Mouse (Mus musculus): ENCODE measurements at regions not wholly inside any gene's neighbourhood (a gene's known extent, or its start where the extent isn't known, plus 50 kb on each side); places are given as distances from the start of the nearest gene placed in this dataset.

DNA sequence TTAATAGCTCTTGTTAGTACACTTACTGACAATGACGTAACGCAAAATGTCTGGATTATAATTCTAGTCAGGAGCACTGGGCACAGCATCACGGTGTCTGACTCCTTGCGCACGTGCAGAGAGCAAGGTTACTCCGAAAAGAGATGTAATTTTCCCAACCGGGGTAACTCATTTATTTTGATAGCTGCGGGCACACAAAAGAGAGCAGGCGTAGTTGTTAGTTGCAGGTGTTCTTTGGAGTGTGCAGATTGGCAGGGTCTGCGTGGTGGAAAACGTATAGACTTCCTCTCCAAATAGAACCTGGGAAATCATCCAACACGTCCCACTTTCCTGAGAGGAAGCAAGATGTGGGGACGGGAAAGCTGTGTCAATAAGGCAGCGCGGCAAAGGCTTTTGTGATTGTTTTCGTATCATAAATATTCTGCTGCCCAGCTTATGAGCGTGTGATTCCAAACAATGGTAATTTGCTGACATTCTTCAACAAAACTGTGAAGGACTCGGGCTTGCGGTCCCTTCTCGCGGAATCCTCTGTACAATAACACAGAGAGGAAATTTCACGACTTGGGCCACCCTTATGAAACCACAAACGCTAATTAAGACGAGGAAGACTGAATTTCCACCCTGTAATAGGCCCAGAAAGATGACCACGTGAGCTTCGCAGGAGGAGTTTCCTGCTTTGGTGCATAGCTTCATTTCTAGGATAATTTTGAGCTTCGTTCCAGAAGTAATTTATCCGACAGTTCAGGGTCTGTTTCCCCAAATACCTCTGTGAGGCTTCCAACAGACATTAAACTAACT lies 163.3 kb downstream of the Plk2 start:
- Histone ChIP-seq H3K27ac (ENCODE audit: low read length) (peak overlapping the region; percentile 68), H3K4me1 (ENCODE audit: insufficient read depth, low read length) (peaks cover 9% of the 10 kb centered on the region; the same call in 1 of the 2 replicates), H3K27me3 (ENCODE audit: insufficient read depth, low read length) (no peaks in the 10 kb centered on the region), H3K4me3 (ENCODE audit: low read length) (peak overlapping the region; percentile 20), H3K9ac (replicated peaks; ENCODE audit: low read length) (no peak overlapping the region), H3K36me3 (ENCODE audit: insufficient read depth, low read length) (no peaks in the 10 kb centered on the region), H3K9me3 (ENCODE audit: low read length) (no peaks in the 10 kb centered on the region), H3K4me2 (replicated peaks; ENCODE audit: low read depth, low read length) (peak overlapping the region; percentile 54)
- ATAC-seq (ENCODE audit: low FRiP score, low TSS enrichment) = peak; percentile 67
- WGBS = 26% methylated on average over 28 of the region's 28 CpGs

DNA sequence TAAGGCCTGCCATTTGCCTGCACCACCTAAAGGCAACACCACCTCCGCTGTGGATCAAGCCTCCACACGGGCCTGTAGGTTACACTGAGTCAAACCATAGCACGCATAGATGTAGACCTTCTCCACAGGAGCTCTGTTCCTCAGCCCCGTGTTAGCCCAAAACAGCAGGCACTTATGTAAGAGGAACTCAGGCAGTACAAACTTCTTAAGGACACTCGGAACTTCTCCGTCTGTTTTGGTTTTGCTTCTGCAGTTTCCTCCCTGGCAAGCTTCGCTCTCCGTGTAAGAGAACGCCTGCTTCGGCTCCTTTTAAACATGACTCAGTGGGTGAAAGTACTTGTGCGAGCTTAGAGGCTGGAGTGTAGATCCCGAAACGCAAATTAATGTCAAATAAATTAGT lies 165.7 kb downstream of the Plk2 start:
- Histone ChIP-seq H3K4me3 (ENCODE audit: low read length) (no peak overlapping the region), H3K9me3 (ENCODE audit: low read length) (no peaks in the 10 kb centered on the region), H3K36me3 (ENCODE audit: insufficient read depth, low read length) (no peaks in the 10 kb centered on the region), H3K27me3 (ENCODE audit: insufficient read depth, low read length) (no peaks in the 10 kb centered on the region), H3K4me2 (replicated peaks; ENCODE audit: low read depth, low read length) (no peak overlapping the region), H3K4me1 (ENCODE audit: insufficient read depth, low read length) (peaks cover 9% of the 10 kb centered on the region; the same call in 1 of the 2 replicates), H3K27ac (ENCODE audit: low read length) (no peak overlapping the region), H3K9ac (replicated peaks; ENCODE audit: low read length) (no peak overlapping the region)
- 90% methylated on average over 13 of the region's 13 CpGs for WGBS
- no peak for ATAC-seq (ENCODE audit: low FRiP score, low TSS enrichment)

- no peak overlapping the region for H3K9ac ChIP-seq (replicated peaks; ENCODE audit: low read length)
- no peak overlapping the region for H3K4me2 ChIP-seq (replicated peaks; ENCODE audit: low read depth, low read length)
- peak overlapping the region; percentile 2; the same call in 1 of the 2 replicates for H3K27ac ChIP-seq (ENCODE audit: low read length)
- H3K9me3 ChIP-seq (ENCODE audit: low read length) = no peaks in the 10 kb centered on the region
- no peak for ATAC-seq (ENCODE audit: low FRiP score, low TSS enrichment)
- H3K36me3 ChIP-seq (ENCODE audit: insufficient read depth, low read length) = no peaks in the 10 kb centered on the region
- no peaks in the 10 kb centered on the region for H3K27me3 ChIP-seq (ENCODE audit: insufficient read depth, low read length)
- no peak overlapping the region for H3K4me3 ChIP-seq (ENCODE audit: low read length)
- H3K4me1 ChIP-seq (ENCODE audit: insufficient read depth, low read length) = peaks cover 5% of the 10 kb centered on the region; the same call in 1 of the 2 replicates
- 55% methylated on average over 3 of the region's 3 CpGs for WGBS
Measured at GRCm38 (mm10) chr13:110562499-110562898, 167.7 kb downstream of the Plk2 start.

DNA sequence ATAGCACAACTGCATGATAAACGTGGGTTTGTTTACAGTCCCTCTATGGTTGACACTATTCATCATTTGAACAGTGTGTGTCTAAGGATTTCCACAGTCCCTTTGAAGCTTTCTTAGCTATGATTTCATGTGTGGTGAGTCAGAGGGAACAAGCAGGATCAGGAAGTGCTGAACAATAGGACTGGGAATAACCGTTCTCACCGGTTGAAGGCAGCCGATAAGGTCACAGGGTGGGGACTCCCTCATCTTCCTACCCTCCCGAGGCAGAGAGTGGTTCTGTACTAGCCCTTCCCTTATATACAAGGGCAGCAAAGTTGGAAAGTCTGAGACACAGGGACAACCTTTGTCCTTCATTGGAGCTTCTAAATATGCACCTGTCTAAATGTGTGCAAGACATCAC lies 168.1 kb downstream of the Plk2 start:
- WGBS = 49% methylated on average over 5 of the region's 5 CpGs
- H3K27ac ChIP-seq (ENCODE audit: low read length) = 0 out of 2 replicates have a peak overlapping the region, but pooled peaks have one; percentile 2
- peak; percentile 72 for ATAC-seq (ENCODE audit: low FRiP score, low TSS enrichment)

GRCm38 (mm10) chr13:110563967-110564366 lies 169.1 kb downstream of the Plk2 start:
- no peak overlapping the region for H3K9ac ChIP-seq (replicated peaks; ENCODE audit: low read length)
- no peaks in the 10 kb centered on the region for H3K27me3 ChIP-seq (ENCODE audit: insufficient read depth, low read length)
- WGBS = 19% methylated on average over 9 of the region's 9 CpGs
- ATAC-seq (ENCODE audit: low FRiP score, low TSS enrichment) = peak; percentile 51
- no peak overlapping the region for H3K27ac ChIP-seq (ENCODE audit: low read length)
- H3K9me3 ChIP-seq (ENCODE audit: low read length) = no peaks in the 10 kb centered on the region
- H3K36me3 ChIP-seq (ENCODE audit: insufficient read depth, low read length) = no peaks in the 10 kb centered on the region
- H3K4me3 ChIP-seq (ENCODE audit: low read length) = no peak overlapping the region
- no peak overlapping the region for H3K4me2 ChIP-seq (replicated peaks; ENCODE audit: low read depth, low read length)
- H3K4me1 ChIP-seq (ENCODE audit: insufficient read depth, low read length) = no peaks in the 10 kb centered on the region

More for the DNA sequence above, 168.1 kb downstream of the Plk2 start:
- Histone ChIP-seq H3K9ac (replicated peaks; ENCODE audit: low read length) (no peak overlapping the region), H3K36me3 (ENCODE audit: insufficient read depth, low read length) (no peaks in the 10 kb centered on the region), H3K9me3 (ENCODE audit: low read length) (no peaks in the 10 kb centered on the region), H3K4me1 (ENCODE audit: insufficient read depth, low read length) (peaks cover 5% of the 10 kb centered on the region; the same call in 1 of the 2 replicates), H3K4me2 (replicated peaks; ENCODE audit: low read depth, low read length) (no peak overlapping the region), H3K27me3 (ENCODE audit: insufficient read depth, low read length) (no peaks in the 10 kb centered on the region), H3K4me3 (ENCODE audit: low read length) (no peak overlapping the region)

DNA sequence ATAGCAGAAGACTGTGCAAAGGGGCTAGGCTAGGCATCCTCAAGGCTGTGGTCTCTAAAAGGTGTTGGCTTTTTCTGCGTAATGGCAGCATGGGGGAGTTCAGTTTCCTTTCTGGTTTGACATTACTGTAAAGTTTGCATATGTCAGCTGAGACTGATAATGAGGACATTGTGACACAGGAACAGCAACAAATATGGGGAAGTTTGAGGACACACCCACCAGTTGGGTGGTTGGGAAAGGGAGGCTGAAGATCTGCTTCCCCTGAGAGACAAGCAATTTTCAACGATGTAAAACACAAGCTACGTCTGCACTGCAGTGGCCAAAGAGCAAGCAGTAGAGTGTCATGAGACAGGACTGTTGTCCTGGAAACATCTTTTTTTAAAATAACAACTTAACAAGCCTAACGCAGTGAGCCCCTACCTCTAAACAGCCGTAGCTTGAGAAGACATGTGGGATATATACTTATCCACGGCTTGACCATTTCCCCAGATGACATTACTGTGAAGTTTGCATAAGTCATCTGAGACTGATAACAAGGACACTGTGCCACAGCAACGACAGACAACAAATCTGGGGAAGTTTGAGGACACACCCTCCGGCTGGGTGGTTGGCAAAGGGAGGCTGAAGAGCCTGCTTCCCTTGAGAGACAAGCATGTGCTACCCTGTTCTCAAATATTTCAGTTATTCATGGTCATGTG lies 173.8 kb downstream of the Plk2 start:
- WGBS = 78% methylated on average over 8 of the region's 8 CpGs

GRCm38 (mm10) chr13:110569180-110569512 lies 174.3 kb downstream of the Plk2 start:
- H3K4me2 ChIP-seq (replicated peaks; ENCODE audit: low read depth, low read length) = no peak overlapping the region
- H3K4me1 ChIP-seq (ENCODE audit: insufficient read depth, low read length) = no peaks in the 10 kb centered on the region
- H3K36me3 ChIP-seq (ENCODE audit: insufficient read depth, low read length) = no peaks in the 10 kb centered on the region
- H3K9me3 ChIP-seq (ENCODE audit: low read length) = no peaks in the 10 kb centered on the region
- no peak overlapping the region for H3K9ac ChIP-seq (replicated peaks; ENCODE audit: low read length)
- no peak overlapping the region for H3K27ac ChIP-seq (ENCODE audit: low read length)
- no peak overlapping the region for H3K4me3 ChIP-seq (ENCODE audit: low read length)
- ATAC-seq (ENCODE audit: low FRiP score, low TSS enrichment) = no peak
- WGBS = 93% methylated on average over 2 of the region's 2 CpGs
- no peaks in the 10 kb centered on the region for H3K27me3 ChIP-seq (ENCODE audit: insufficient read depth, low read length)

More for the DNA sequence above, 173.8 kb downstream of the Plk2 start:
- H3K4me3 ChIP-seq (ENCODE audit: low read length) = no peak overlapping the region
- H3K9ac ChIP-seq (replicated peaks; ENCODE audit: low read length) = no peak overlapping the region
- H3K4me1 ChIP-seq (ENCODE audit: insufficient read depth, low read length) = no peaks in the 10 kb centered on the region
- H3K27ac ChIP-seq (ENCODE audit: low read length) = no peak overlapping the region
- H3K9me3 ChIP-seq (ENCODE audit: low read length) = no peaks in the 10 kb centered on the region
- H3K4me2 ChIP-seq (replicated peaks; ENCODE audit: low read depth, low read length) = no peak overlapping the region
- no peaks in the 10 kb centered on the region for H3K27me3 ChIP-seq (ENCODE audit: insufficient read depth, low read length)
- H3K36me3 ChIP-seq (ENCODE audit: insufficient read depth, low read length) = no peaks in the 10 kb centered on the region
- no peak for ATAC-seq (ENCODE audit: low FRiP score, low TSS enrichment)

DNA sequence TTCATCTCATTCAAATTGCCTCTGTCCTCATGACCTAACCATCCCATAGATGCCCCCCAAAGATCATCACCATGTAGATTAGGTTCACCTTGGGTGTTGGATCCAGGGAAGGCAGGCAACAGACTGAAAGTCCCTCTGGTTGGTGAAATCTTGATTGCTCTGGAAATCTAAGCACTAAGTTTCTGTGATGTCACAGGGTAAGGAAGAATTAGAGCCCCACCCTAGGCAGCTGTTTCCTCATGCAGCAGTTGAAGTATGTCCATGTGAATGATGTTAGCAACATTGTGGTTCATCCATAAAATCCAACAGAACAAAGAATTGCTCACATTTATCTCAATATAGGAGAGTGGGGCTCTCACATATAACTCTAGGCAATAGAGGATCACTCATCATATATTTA lies 175.5 kb downstream of the Plk2 start:
- ATAC-seq (ENCODE audit: low FRiP score, low TSS enrichment) = no peak
- no peak overlapping the region for H3K4me2 ChIP-seq (replicated peaks; ENCODE audit: low read depth, low read length)
- H3K4me3 ChIP-seq (ENCODE audit: low read length) = no peak overlapping the region
- H3K27ac ChIP-seq (ENCODE audit: low read length) = no peak overlapping the region
- H3K9me3 ChIP-seq (ENCODE audit: low read length) = no peaks in the 10 kb centered on the region
- no peaks in the 10 kb centered on the region for H3K36me3 ChIP-seq (ENCODE audit: insufficient read depth, low read length)
- no peaks in the 10 kb centered on the region for H3K4me1 ChIP-seq (ENCODE audit: insufficient read depth, low read length)
- no peaks in the 10 kb centered on the region for H3K27me3 ChIP-seq (ENCODE audit: insufficient read depth, low read length)
- H3K9ac ChIP-seq (replicated peaks; ENCODE audit: low read length) = no peak overlapping the region

DNA sequence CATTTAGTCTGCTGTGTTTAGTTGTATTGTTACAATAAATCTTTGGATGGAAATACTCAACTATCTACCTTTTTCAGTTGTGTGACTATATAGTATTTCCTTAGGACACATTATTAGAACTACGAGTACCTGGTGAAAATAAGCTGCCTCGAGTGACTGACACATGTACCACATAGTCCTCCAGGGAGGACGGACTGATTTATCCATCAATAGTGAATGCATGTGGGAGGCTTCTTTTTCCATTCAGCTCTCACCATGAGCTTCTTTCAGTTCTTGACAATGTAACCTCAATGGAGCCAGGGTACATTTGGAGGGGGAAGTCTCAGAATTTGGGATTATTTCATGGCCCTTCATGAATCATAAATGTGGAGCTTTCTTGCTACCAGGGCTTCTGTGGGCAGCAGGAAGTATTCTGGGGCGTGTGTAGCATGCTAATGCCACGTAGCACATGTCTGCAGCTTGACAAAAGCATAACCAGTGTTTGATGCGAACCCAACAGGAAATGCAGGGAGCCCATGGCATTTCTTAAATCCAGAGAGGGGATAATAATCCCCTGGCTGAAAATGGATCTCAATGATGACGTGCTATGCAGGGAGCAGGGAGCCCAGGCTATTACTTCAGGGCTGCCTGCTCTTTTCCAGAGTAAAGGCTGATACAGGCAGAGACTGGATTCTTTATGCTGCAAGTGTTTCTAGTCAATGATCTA lies 178.7 kb downstream of the Plk2 start:
- Histone ChIP-seq H3K36me3 (ENCODE audit: insufficient read depth, low read length) (no peaks in the 10 kb centered on the region), H3K9me3 (ENCODE audit: low read length) (no peaks in the 10 kb centered on the region), H3K9ac (replicated peaks; ENCODE audit: low read length) (no peak overlapping the region), H3K27me3 (ENCODE audit: insufficient read depth, low read length) (no peaks in the 10 kb centered on the region), H3K4me2 (replicated peaks; ENCODE audit: low read depth, low read length) (no peak overlapping the region), H3K4me3 (ENCODE audit: low read length) (no peak overlapping the region), H3K27ac (ENCODE audit: low read length) (no peak overlapping the region), H3K4me1 (ENCODE audit: insufficient read depth, low read length) (no peaks in the 10 kb centered on the region)
- ATAC-seq (ENCODE audit: low FRiP score, low TSS enrichment) = no peak
- WGBS = 80% methylated on average over 7 of the region's 7 CpGs
